Mouse (Mus musculus) heart, adult 18-20 months (tissue): Measurements from ENCODE around the gene Ddah1. TPM values are rescaled to one million over a fixed set of nuclear protein-coding genes. Genes with fewer than 3 reads are reported as not detected.

Source experiments
- DNase-seq, 2 experiments: peaks; one replicate each; pipeline ENCODE4 v3.0.0; 2021 to 2022; ENCODE audit warnings: mixed read lengths in 1 of 2
- long read RNA-seq, 2 experiments: library from polyadenylated mRNA; stranded (forward); transcript quantifications; one replicate each; pipeline ENCODE4 v2.0.0; 2021
- total RNA-seq, 2 experiments: library from RNA; stranded (reverse); gene quantifications; 2 replicates each; pipeline ENCODE4 v1.2.3; 2021

Gene Ddah1
- total RNA-seq = 1 to 10 TPM; 6.4 to 8.2 TPM
- long read RNA-seq, experiment 1, partial matches to known transcripts = 0 of 14 reads
- long read RNA-seq, experiment 1, other reads (novel, unspliced or antisense) = 10 of 14 reads
- long read RNA-seq, experiment 2, partial matches to known transcripts = 1 of 5 reads
- long read RNA-seq, experiment 2, other reads (novel, unspliced or antisense) = 2 of 5 reads

DNA sequence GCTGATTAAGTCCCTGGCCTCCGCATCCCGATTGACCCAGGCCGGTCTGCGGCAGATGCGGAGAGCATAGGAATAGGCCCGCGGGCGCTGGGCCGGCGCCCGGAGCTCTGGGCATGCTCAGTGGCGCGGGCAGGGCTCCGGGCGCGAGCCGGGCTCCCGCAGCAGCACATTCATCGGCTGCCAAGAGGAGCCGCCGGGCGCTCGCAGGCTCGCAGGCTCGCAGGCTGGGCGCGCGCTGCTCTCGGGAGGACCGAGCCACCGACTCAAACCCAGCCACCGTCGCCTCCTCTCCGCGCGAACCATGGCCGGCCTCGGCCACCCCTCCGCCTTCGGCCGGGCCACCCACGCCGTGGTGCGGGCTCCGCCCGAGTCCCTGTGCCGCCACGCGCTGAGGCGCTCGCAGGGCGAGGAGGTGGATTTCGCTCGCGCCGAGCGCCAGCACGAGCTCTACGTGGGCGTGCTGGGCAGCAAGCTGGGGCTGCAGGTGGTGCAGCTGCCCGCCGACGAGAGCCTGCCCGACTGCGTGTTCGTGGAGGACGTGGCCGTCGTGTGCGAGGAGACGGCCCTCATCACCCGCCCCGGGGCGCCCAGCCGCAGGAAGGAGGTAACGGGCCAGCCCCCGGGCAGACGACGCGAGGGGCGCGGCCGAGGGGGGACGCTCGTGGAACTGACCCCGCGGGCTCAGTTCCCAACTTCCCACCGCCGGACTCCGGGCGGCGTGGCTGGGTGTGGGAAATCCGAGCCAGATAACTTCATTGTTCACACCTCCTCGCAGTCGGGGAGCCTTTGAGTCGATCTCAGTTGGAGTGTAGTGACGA, at the start of gene Ddah1:
Gene Ddah1 (plus strand): TSS at position 115 of the 818 bp plus-strand sequence.
- peak; percentile 65 to 71 for DNase-seq

GRCm38 (mm10) chr3:145715923-145716322, 42.6 kb upstream of the Ddah1 start:
- DNase-seq = no peak

DNA sequence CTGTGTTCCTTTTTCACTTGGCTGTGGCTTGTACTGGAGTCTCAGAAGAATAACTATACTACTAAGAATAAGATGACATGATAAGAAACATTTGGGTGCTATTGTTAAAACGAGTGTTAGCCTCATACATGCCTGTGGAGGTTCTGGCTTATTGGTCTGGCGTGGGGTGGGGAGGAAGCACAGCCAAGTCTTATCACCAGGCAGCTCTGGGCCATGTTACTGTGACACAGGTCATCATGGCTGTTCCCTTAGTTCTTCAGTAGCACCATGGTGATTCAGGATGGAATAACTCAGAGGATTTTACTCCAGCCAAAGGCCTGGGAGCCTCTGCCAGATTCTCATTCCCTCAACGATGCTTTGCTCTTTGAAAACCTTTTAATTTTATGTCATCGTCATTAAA, 38.8 kb upstream of the Ddah1 start:
- DNase-seq = peak; percentile 26 to 47

DNA sequence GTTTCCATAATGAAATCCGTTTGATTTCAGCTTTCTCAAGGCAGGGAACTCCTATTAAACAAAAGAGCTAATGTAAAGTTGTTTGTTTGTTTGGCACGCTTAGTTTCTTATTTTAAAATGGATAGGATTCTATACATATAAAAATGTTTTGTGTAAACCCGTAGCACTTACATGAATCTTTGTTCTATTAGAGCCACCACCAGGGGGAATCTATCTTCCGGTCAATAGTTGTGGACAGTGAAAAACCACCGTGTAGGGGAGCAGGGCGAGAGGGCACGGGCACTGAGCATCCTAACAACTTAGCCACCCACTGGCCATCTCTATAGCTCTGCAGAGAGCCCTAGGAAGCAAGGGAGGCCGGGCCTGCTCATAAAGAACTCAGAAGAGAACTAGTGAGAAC, 33.4 kb upstream of the Ddah1 start:
- DNase-seq = no peak

DNA sequence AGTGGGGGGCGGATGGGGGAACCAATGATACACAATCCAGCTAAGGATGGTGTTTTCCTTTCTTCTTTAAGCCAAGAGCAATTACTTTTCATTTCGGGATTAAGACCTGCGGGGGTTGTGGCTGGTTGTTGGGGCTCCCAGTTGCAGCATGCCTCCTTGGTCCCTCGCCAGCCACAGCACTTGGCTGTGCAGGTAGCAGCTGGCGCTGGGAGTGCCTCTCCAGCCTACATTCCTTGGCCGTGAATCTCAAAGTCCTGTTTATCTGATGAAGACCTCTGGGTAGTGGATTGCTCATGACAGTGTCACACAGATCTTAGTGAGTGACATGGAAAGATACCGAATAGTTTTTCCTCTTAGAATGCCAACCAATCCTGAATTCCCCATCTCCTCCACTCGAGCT, 30.1 kb upstream of the Ddah1 start:
- no peak for DNase-seq

DNA sequence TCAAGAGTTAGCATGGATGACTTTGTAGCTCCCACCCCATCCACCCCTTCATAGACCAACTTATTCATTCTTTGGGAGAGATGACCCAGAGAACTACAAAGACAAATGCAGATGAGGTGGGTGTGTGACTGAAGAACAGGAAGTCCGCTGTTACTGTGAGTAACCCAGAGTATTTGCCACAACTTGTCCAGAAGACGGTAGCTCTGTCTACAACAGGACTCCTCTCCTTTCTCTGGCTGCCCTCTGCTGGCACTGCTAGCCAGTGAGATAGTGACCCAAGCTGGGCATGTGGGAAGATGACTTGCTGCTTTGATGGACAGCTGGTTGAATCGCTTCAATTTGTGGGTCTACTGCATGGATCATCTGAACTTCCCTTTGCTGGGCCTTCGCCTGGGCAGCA, 28.9 kb upstream of the Ddah1 start:
- DNase-seq = peak; percentile 57 to 70

DNA sequence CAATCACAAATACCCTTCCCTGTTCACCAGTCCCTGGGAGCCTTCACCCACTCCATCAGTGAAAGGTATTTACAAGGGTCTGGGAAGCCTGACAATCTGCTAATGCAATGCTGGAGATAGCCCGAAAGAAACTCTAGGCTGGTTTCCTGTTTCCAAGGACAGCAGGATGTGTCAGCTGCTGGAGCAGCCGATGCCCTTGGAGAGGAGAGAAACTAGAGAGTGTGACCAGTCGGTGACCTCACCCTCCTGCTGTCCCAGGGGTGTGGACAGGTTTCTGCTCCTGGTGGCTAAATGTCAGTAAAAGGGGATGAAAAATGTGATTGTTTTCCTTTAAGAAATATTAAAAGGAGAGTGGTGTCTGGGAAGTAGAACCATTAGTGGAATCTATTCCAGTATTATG, 28.4 kb upstream of the Ddah1 start:
- DNase-seq = no peak

GRCm38 (mm10) chr3:145734857-145735256, 23.6 kb upstream of the Ddah1 start:
- no peak for DNase-seq

GRCm38 (mm10) chr3:145736562-145736961, 21.9 kb upstream of the Ddah1 start:
- DNase-seq = no peak

GRCm38 (mm10) chr3:145738662-145739061, 19.8 kb upstream of the Ddah1 start:
- DNase-seq = no peak

GRCm38 (mm10) chr3:145739904-145740303, 18.6 kb upstream of the Ddah1 start:
- no peak for DNase-seq

GRCm38 (mm10) chr3:145743050-145743449, 15.4 kb upstream of the Ddah1 start:
- no peak for DNase-seq

GRCm38 (mm10) chr3:145743476-145744027, 14.9 kb upstream of the Ddah1 start:
- no peak for DNase-seq

DNA sequence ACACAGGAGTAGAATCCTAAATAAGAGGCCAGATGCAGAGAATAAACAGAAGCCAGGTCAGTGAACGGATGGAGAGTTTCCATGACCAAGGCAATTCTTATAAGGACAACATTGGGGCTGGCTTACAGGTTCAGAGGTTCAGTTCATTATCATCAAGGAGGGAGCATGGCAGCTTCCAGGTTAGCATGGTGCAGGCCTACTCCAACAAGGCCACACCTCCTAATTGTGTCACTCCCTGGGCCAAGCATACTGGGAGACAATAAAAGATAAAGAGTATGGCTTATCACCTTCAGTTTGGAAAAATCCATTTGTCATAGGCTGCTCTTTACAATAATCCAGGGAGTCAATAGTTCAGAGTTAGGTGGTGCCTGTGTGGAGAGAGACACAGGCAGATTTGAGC, 9.8 kb upstream of the Ddah1 start:
- DNase-seq = no peak

GRCm38 (mm10) chr3:145756457-145756856, 2.0 kb upstream of the Ddah1 start:
- no peak for DNase-seq

DNA sequence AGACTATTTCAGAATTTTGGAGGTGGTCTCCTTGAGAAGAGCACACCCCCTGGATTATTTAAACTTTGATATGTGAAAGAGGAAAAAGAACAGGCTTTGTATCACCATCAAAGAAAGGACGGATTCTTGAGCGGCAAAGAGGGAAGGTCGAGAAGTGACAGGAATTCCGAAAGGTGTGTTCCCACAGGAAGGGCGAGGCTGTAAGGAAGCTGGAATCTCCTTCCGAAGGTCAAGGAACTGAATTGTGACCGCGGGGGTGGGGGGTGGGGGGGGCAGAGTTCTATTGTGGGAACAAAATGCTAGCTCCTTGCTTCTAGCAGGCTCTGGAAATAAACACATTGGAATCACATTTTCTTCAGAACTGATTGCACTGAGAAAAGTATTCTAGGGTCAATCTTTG, 1.3 kb upstream of the Ddah1 start:
- peak in 1 of 2 experiments; percentile 44 for DNase-seq

- DNase-seq = no peak
Measured at GRCm38 (mm10) chr3:145757844-145758243, 631 bp upstream of the Ddah1 start.

DNA sequence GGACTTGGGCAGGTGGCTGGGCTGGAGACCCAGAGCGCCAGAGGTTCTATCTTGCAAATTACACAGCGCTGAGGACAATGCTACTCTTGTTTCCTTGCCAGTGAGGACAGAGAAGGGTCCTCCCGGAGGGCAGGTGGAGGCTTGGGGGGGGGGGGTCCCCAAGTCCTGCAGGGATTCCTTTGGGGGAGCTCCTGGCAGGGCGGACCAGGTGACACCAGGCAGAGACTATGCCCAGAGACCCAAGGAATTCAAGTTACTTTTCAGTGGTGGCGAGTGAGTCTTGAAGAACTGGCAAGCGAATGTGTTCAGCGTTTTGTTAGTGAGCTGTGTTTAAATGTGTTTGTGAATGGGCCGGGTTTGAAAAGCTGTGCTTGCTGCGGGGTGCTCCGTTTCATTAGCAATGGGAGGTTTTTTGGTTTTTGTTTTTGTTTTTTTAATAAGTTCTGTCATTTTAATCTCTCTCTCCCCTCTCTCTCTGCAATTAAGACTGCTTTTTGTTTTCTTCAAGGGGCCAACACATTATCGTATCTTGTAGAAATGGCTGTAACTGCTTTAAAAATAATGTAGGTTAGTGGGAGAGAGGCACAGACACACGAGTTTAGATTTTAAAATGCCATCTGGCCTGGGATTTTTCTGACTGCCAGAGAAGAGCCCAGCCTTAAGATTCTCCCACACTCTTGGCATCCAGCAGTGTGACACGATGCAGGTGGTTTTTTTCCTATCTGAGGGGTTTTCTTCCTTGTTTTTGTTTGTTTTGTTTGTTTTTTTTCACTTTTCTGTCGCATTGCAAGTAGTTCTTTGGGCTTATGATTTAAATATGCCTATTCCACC, 1.1 kb downstream of the Ddah1 start:
- DNase-seq = no peak

DNA sequence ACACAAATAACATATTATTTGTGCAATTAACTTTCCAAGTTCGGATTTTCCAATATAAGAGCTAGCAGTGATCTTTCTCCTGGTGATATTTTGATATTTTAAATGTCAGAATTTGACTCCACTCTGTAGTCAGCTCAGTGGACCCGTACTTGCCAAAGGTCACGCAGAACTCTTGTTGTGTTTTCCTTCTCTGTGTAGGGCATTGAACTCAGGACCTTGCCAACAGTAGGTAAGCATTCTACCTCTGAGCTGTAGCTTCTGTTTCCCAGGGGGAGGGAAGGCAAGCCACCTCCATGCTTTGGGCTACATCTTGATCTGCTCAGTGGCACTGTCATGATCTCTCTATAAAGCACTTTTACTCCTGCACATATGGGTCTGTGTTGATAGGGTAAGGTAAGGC, 2.1 kb downstream of the Ddah1 start:
- DNase-seq = no peak

DNA sequence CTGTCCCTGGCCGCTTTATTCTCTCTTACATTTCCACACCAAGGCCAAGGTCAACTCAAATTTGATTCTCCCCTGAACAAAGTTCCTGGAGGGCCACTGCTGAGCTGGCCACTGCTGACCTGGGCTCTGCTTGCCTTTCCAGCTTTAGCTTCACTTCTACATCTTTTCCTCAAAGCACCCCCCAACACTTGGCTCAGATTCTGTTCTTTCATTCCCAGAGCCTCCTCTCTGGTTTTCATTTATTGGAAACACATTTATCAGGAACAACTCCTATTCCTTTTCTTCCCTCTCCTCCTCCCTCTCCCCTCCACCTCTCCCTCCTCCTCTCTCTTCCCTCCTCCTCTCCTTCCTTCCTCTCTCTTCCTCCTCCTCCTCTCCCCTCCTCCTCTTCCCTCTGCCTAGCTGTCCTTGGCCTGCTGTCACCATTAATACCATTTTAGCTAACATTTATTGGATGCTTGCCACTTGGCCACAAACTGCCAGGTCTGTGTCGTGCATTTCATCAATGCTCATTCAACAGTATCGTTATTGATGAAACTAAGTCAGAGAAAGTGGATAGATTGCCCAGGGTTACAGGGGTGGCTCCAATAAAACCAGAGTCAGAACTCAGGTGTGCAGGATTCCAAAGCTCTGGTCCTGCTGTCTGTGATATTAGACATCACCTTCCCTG, 3.2 kb downstream of the Ddah1 start:
- DNase-seq = no peak

DNA sequence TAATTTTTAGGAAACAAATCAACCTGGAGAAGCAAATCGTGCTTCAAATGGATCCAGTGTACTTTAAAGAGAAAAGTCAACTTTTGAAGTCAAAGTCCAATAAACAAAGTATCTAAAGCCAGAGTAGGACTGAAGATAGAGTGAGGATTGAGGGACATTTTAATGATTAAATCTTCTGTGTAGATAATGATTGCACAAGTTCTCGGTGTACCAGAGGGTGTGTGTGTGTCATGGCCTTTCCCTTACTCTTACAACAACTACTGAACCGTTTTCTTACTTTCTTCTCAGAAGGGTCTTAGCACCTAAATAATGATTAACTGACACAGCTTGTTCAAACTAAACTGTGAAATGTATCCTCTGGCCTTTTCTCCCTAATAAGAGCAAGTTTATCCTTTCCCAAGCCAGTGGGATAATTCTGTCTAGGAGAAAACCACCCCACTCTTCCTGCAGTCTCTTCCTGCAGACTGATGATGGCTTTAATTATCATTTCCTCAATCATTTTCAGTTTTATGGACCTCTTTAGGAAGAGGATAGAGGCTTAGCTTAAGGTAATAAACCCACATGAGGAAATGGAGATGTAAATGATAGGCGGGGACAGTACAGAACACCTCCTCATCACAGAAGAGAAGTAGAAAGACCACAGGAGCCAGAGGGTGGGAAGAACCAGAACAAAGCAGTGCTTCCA, 4.6 kb downstream of the Ddah1 start:
- no peak for DNase-seq

GRCm38 (mm10) chr3:145763642-145763972, 5.1 kb downstream of the Ddah1 start:
- DNase-seq = no peak
